Mouse (Mus musculus): Measurements from ENCODE around the gene Drc3. TPM values are rescaled to one million over a fixed set of nuclear protein-coding genes. Genes with fewer than 3 reads are reported as not detected.

Drc3 gene
- polyA plus RNA-seq, 1 experiment, result 0.08 TPM

DNA sequence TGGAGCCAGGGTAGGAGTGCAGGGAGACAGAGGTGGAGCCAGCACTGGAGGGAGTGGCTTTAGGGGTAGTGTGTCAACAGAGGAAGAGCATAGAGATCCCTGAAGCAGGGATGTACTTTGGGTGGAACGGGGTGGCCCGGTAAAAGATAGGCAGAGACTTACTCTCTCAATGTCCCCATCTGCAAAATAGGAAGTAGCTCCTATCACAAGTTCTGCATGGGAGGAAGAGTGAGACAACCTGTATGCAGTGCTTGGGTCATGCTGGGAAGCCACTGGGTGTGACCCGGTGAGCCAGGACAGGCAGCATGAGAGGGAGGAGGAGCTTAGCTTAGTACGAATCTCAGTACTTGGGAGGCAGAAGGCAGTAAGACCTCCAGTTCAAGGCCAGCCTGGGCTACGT lies 6.0 kb downstream of the Drc3 start:
- H3K27me3 ChIP-seq (ENCODE audit: control insufficient read depth, insufficient read depth, insufficient read length), result peaks cover 4% of the 10 kb centered on the region
- H3K4me3 ChIP-seq, result no peak overlapping the region
- no peaks in the 10 kb centered on the region for H3K79me2 ChIP-seq (ENCODE audit: control insufficient read depth, insufficient read depth)
- no peaks in the 10 kb centered on the region for H3K36me3 ChIP-seq (ENCODE audit: control insufficient read depth, insufficient read depth)
- TF ChIP-seq E2F4 (IDR thresholded peaks at IDR 0.05; ENCODE audit: insufficient read depth), result no peak
- no peak for TF ChIP-seq POLR2A (IDR thresholded peaks at IDR 0.05; ENCODE audit: insufficient read length, low read depth)
- no peak for TF ChIP-seq SRF (IDR thresholded peaks at IDR 0.05; ENCODE audit: control insufficient read depth, insufficient read length, low read depth)
- no peak for TF ChIP-seq REST (IDR thresholded peaks at IDR 0.05; ENCODE audit: insufficient read depth, insufficient read length)
- no peak for TF ChIP-seq TCF3 (IDR thresholded peaks at IDR 0.05; ENCODE audit: insufficient read length, low read depth)
- no peak for TF ChIP-seq MYOG (IDR thresholded peaks at IDR 0.05; ENCODE audit: control insufficient read depth in 1 of 3, insufficient read depth in 1 of 3, insufficient read length in 2 of 3, low read depth in 2 of 3)
- no peak for TF ChIP-seq CEBPB (IDR thresholded peaks at IDR 0.05; ENCODE audit: insufficient read depth, poor library complexity, severe bottlenecking)
- no peak for TF ChIP-seq TCF12 (IDR thresholded peaks at IDR 0.05; ENCODE audit: insufficient read depth, poor library complexity, severe bottlenecking)
- no peak for TF ChIP-seq POLR2AphosphoS2 (IDR thresholded peaks at IDR 0.05; ENCODE audit: insufficient read length, low read depth)
- TF ChIP-seq MYOD1 (IDR thresholded peaks at IDR 0.05; ENCODE audit: control insufficient read depth in 1 of 3, insufficient read length in 2 of 3, low read depth in 2 of 3), result no peak
- no peak for TF ChIP-seq MAX (IDR thresholded peaks at IDR 0.05; ENCODE audit: low read depth)
- no peak for TF ChIP-seq USF1 (IDR thresholded peaks at IDR 0.05; ENCODE audit: low read depth)
- no peak overlapping the region for H3ac ChIP-seq (ENCODE audit: control insufficient read depth, insufficient read length)
- H3K4me2 ChIP-seq (ENCODE audit: low read depth), result no peak overlapping the region

DNA sequence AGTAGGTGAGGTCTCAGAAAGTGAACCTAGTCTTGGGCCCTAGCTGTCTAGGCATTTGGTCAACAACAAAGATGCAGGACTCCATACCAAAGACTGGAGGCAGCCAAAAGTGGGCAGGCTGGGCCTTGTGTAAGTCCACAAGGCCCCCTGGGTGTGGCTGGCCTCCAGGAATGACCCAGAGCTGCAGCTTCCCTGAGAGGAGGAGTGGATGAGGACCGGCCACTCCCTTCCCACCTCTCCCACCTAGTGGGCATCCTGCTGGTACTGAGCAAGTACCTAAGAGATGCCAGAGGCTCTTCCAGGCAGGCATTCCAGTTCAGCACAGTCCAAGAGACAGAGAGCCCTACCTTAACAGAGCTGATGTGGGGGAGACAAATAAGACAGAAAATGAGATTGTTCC lies 6.8 kb downstream of the Drc3 start:
- Histone ChIP-seq H3K36me3 (ENCODE audit: control insufficient read depth, insufficient read depth) (no peaks in the 10 kb centered on the region), H3K4me3 (no peak overlapping the region), H3ac (ENCODE audit: control insufficient read depth, insufficient read length) (no peak overlapping the region), H3K27me3 (ENCODE audit: control insufficient read depth, insufficient read depth, insufficient read length) (peaks cover 4% of the 10 kb centered on the region), H3K79me2 (ENCODE audit: control insufficient read depth, insufficient read depth) (no peaks in the 10 kb centered on the region), H3K4me2 (ENCODE audit: low read depth) (no peak overlapping the region)
- TF ChIP-seq SRF (IDR thresholded peaks at IDR 0.05; ENCODE audit: control insufficient read depth, insufficient read length, low read depth) (no peak), TCF12 (IDR thresholded peaks at IDR 0.05; ENCODE audit: insufficient read depth, poor library complexity, severe bottlenecking) (no peak), MAX (IDR thresholded peaks at IDR 0.05; ENCODE audit: low read depth) (no peak), MYOD1 (IDR thresholded peaks at IDR 0.05; ENCODE audit: control insufficient read depth in 1 of 3, insufficient read length in 2 of 3, low read depth in 2 of 3) (no peak), POLR2AphosphoS2 (IDR thresholded peaks at IDR 0.05; ENCODE audit: insufficient read length, low read depth) (no peak), CEBPB (IDR thresholded peaks at IDR 0.05; ENCODE audit: insufficient read depth, poor library complexity, severe bottlenecking) (no peak), MYOG (IDR thresholded peaks at IDR 0.05; ENCODE audit: control insufficient read depth in 1 of 3, insufficient read depth in 1 of 3, insufficient read length in 2 of 3, low read depth in 2 of 3) (no peak), REST (IDR thresholded peaks at IDR 0.05; ENCODE audit: insufficient read depth, insufficient read length) (no peak)

DNA sequence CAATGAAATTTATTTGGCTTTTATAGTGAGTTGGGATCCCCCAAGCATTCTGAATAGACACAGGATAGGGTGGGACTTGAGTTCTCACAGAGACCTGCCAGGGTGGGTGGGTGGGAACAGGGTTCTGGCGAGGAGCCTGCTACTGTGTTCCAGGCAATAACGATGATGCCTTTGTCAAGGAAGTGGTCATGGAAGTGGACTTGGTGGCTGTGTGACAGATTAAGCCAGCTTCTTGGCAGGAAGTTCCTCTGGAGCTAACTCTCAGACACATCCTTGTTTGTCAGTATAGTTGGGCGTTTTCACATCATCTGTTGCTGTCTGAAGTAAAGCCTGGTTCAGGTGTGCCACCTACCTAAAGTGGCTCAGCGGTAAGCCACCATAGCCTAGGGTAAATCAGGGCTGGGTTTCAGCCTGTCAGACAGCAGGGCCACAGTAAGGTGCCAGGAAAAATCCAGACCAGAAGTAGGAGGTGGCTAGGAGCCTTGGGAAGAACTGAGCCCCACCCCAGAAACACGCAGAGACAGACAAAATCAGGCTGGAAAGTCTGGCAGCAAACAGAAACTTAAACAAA lies 7.6 kb downstream of the Drc3 start:
- no peak overlapping the region for H3K4me2 ChIP-seq (ENCODE audit: low read depth)
- H3K27me3 ChIP-seq (ENCODE audit: control insufficient read depth, insufficient read depth, insufficient read length), result peaks cover 4% of the 10 kb centered on the region
- H3K36me3 ChIP-seq (ENCODE audit: control insufficient read depth, insufficient read depth), result no peaks in the 10 kb centered on the region
- no peak overlapping the region for H3K4me3 ChIP-seq
- H3K79me2 ChIP-seq (ENCODE audit: control insufficient read depth, insufficient read depth), result no peaks in the 10 kb centered on the region
- H3ac ChIP-seq (ENCODE audit: control insufficient read depth, insufficient read length), result no peak overlapping the region
- TF ChIP-seq REST (IDR thresholded peaks at IDR 0.05; ENCODE audit: insufficient read depth, insufficient read length), result no peak
- TF ChIP-seq SRF (IDR thresholded peaks at IDR 0.05; ENCODE audit: control insufficient read depth, insufficient read length, low read depth), result no peak
- no peak for TF ChIP-seq CEBPB (IDR thresholded peaks at IDR 0.05; ENCODE audit: insufficient read depth, poor library complexity, severe bottlenecking)
- TF ChIP-seq POLR2A (IDR thresholded peaks at IDR 0.05; ENCODE audit: insufficient read length, low read depth), result no peak
- no peak for TF ChIP-seq E2F4 (IDR thresholded peaks at IDR 0.05; ENCODE audit: insufficient read depth)
- no peak for TF ChIP-seq POLR2AphosphoS2 (IDR thresholded peaks at IDR 0.05; ENCODE audit: insufficient read length, low read depth)
- TF ChIP-seq TCF12 (IDR thresholded peaks at IDR 0.05; ENCODE audit: insufficient read depth, poor library complexity, severe bottlenecking), result no peak
- TF ChIP-seq MYOG (IDR thresholded peaks at IDR 0.05; ENCODE audit: control insufficient read depth in 1 of 3, insufficient read depth in 1 of 3, insufficient read length in 2 of 3, low read depth in 2 of 3), result no peak
- TF ChIP-seq USF1 (IDR thresholded peaks at IDR 0.05; ENCODE audit: low read depth), result no peak
- no peak for TF ChIP-seq MYOD1 (IDR thresholded peaks at IDR 0.05; ENCODE audit: control insufficient read depth in 1 of 3, insufficient read length in 2 of 3, low read depth in 2 of 3)
- no peak for TF ChIP-seq MAX (IDR thresholded peaks at IDR 0.05; ENCODE audit: low read depth)
- no peak for TF ChIP-seq TCF3 (IDR thresholded peaks at IDR 0.05; ENCODE audit: insufficient read length, low read depth)

DNA sequence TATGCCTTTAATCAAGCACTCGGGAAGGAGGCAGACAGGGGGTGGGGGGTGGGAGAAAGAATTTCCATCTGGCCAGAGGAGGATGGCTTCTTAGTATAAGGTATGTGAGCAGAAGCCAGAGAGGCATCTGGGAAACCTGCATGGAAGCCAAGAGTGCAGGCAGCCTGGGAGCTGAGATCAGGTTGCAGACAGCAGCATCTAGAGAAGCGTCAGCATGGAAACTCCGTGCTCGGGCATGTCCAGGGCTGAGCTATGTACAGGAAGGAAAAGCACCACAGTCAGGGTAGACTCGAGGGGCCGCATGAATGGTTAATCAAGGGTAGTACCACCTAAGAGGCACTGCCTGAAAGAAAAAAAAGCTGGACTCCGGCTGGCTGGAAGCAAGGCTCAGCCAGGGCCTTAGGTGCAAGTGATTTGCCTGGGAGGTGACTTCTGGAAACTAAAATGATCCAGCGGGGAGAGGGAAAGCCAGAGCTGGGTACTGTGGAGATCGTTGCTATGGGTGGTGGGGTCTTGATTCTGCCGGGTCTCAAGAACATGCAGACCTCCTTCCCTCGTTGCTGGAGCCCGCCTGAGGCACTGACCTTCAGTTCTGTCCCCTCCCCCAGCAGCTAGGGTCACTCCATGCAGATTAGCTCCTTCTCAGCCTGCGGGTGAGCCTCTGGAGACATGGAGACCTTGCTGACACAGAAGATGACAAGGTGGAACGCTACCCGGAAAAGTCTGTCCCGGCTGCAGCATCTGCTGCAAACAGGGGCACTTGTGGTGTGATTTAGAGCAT lies 13.3 kb downstream of the Drc3 start:
- TF ChIP-seq MYOG (IDR thresholded peaks at IDR 0.05; ENCODE audit: control insufficient read depth in 1 of 3, insufficient read depth in 1 of 3, insufficient read length in 2 of 3, low read depth in 2 of 3) (no peak), CEBPB (IDR thresholded peaks at IDR 0.05; ENCODE audit: insufficient read depth, poor library complexity, severe bottlenecking) (no peak), MYOD1 (IDR thresholded peaks at IDR 0.05; ENCODE audit: control insufficient read depth in 1 of 3, insufficient read length in 2 of 3, low read depth in 2 of 3) (no peak), POLR2AphosphoS2 (IDR thresholded peaks at IDR 0.05; ENCODE audit: insufficient read length, low read depth) (no peak), SRF (IDR thresholded peaks at IDR 0.05; ENCODE audit: control insufficient read depth, insufficient read length, low read depth) (no peak), TCF3 (IDR thresholded peaks at IDR 0.05; ENCODE audit: insufficient read length, low read depth) (no peak), USF1 (IDR thresholded peaks at IDR 0.05; ENCODE audit: low read depth) (no peak), E2F4 (IDR thresholded peaks at IDR 0.05; ENCODE audit: insufficient read depth) (no peak), TCF12 (IDR thresholded peaks at IDR 0.05; ENCODE audit: insufficient read depth, poor library complexity, severe bottlenecking) (no peak), MAX (IDR thresholded peaks at IDR 0.05; ENCODE audit: low read depth) (no peak), POLR2A (IDR thresholded peaks at IDR 0.05; ENCODE audit: insufficient read length, low read depth) (no peak), REST (IDR thresholded peaks at IDR 0.05; ENCODE audit: insufficient read depth, insufficient read length) (no peak)

More for the DNA sequence above, 13.3 kb downstream of the Drc3 start:
- H3K27me3 ChIP-seq (ENCODE audit: control insufficient read depth, insufficient read depth, insufficient read length), result peaks cover 4% of the 10 kb centered on the region
- no peak overlapping the region for H3K4me3 ChIP-seq
- H3ac ChIP-seq (ENCODE audit: control insufficient read depth, insufficient read length), result no peak overlapping the region
- no peaks in the 10 kb centered on the region for H3K36me3 ChIP-seq (ENCODE audit: control insufficient read depth, insufficient read depth)
- H3K4me2 ChIP-seq (ENCODE audit: low read depth), result no peak overlapping the region
- H3K79me2 ChIP-seq (ENCODE audit: control insufficient read depth, insufficient read depth), result no peaks in the 10 kb centered on the region
